Mouse (Mus musculus) cerebellum, adult 2 months (tissue): Measurements from ENCODE around the gene Eif2b1. TPM values are rescaled to one million over a fixed set of nuclear protein-coding genes. Genes with fewer than 3 reads are reported as not detected.
"Not testable (repeated sequence)": the region's sequence is repeated elsewhere in the genome, so short reads cannot be mapped to it uniquely, and the experiment has no call there.

Source experiments
- DNase-seq, 2 experiments: peaks; one replicate each; pipeline ENCODE4 v3.0.0; 2021
- H3K27ac ChIP-seq: fragments of 200-500 bp; 2 replicates; pipeline ENCODE4 v1.5.1; 2012; ENCODE audit warnings: low read length, control low read depth, inconsistent platforms; ENCODE audit not compliant: insufficient read depth
- H3K27me3 ChIP-seq: fragments of 200-500 bp; 2 replicates; pipeline ENCODE4 v1.6.1; 2012; ENCODE audit warnings: inconsistent platforms, mild to moderate bottlenecking, low read length, moderate library complexity; ENCODE audit not compliant: control insufficient read depth, insufficient read depth
- H3K4me1 ChIP-seq: fragments of 200-500 bp; 2 replicates; pipeline ENCODE4 v1.6.1; 2011; ENCODE audit warnings: low read length; ENCODE audit not compliant: control insufficient read depth, insufficient read depth
- H3K4me3 ChIP-seq: fragments of 200-500 bp; replicated peaks from 2 replicates; pipeline ENCODE3; 2011; ENCODE audit warnings: mild to moderate bottlenecking, low read depth, low read length, control low read depth; ENCODE audit not compliant: insufficient read depth
- CTCF ChIP-seq: fragments of 200-500 bp; IDR thresholded peaks from 2 replicates; pipeline ENCODE4 v1.5.1; 2011; ENCODE audit warnings: low read depth, mild to moderate bottlenecking, control low read depth, low read length, moderate library complexity, borderline replicate concordance; ENCODE audit not compliant: insufficient read depth
- POLR2A ChIP-seq: fragments of 200-500 bp; IDR thresholded peaks from 2 replicates; pipeline ENCODE4 v1.6.1; 2011; ENCODE audit warnings: low read length, control low read depth, borderline replicate concordance; ENCODE audit not compliant: insufficient read depth
- WGBS: fragments of 180-500 bp; shearing (Covaris S2); methylation state at CpG from one replicate; pipeline ENCODE4 v1.1.7; 2018; 5-methylcytosine and 5-hydroxymethylcytosine counted together
- polyA plus RNA-seq: library from polyadenylated mRNA; depleted of rRNA; stranded (reverse); fragments of >200 nt; gene quantifications from 2 replicates; pipeline ENCODE4 v1.2.3, GENCODE M21; 2012

Gene Eif2b1
- polyA plus RNA-seq, 1 experiment, result 36.7 TPM

GRCm38 (mm10) chr5:124602349-124602748, 23.4 kb upstream of the Eif2b1 start:
- no peaks in the 10 kb centered on the region for H3K27me3 ChIP-seq
- no peak overlapping the region for H3K4me3 ChIP-seq
- DNase-seq, result peak in 1 of 2 experiments; percentile 49
- TF ChIP-seq CTCF, result peak; percentile 54; the same call in 1 of the 2 replicates
- TF ChIP-seq POLR2A, result no peak
- H3K4me1 ChIP-seq, result no peaks in the 10 kb centered on the region
- WGBS, result 62% methylated on average over 5 of the region's 5 CpGs
- H3K27ac ChIP-seq, result no peak overlapping the region

DNA sequence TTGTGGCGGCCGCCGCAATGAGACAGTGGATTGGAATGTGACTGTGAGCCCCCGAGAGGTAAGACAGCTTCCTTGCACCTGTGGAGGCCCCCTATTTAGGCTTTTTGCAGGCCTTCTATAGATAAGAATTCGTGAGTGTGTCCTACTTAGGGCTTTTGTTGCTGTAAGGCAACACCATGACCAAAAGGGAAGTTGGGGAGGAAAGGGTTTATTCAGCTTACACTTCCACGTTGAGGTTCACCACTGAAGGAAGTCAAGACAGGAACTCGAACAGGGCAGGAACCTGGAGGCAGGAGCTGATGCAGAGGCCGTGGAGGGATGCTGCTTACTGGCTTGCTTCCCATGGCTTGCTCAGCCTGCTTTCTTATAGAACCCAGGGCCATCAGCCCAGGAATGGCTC, 20.8 kb upstream of the Eif2b1 start:
- H3K4me1 ChIP-seq, H3K4me3 ChIP-seq, H3K27me3 ChIP-seq, H3K27ac ChIP-seq, DNase-seq: not testable (repeated sequence)
- 51% methylated on average over 8 of the region's 8 CpGs for WGBS

GRCm38 (mm10) chr5:124598224-124599174, 19.6 kb upstream of the Eif2b1 start:
- H3K4me3 ChIP-seq, result peak overlapping the region; percentile 75
- no peak overlapping the region for H3K27ac ChIP-seq
- no peaks in the 10 kb centered on the region for H3K4me1 ChIP-seq
- TF ChIP-seq POLR2A (peak; percentile 38; the same call in 1 of the 2 replicates), CTCF (no peak)
- WGBS, result 3% methylated on average over 30 of the region's 30 CpGs
- no peaks in the 10 kb centered on the region for H3K27me3 ChIP-seq
- DNase-seq, result peak; percentile 91 to 97

GRCm38 (mm10) chr5:124592768-124593167, 13.8 kb upstream of the Eif2b1 start:
- Histone ChIP-seq H3K27ac (no peak overlapping the region), H3K4me3 (no peak overlapping the region), H3K27me3 (no peaks in the 10 kb centered on the region), H3K4me1 (no peaks in the 10 kb centered on the region)
- DNase-seq, result no peak
- WGBS, result 97% methylated on average over 3 of the region's 3 CpGs
- TF ChIP-seq POLR2A (no peak), CTCF (no peak)

GRCm38 (mm10) chr5:124582515-124582914, 3.6 kb upstream of the Eif2b1 start:
- H3K4me1 ChIP-seq, result no peaks in the 10 kb centered on the region; the same call in 1 of the 2 replicates
- H3K4me3 ChIP-seq, result no peak overlapping the region
- no peak for TF ChIP-seq POLR2A
- TF ChIP-seq CTCF, result no peak
- no peaks in the 10 kb centered on the region for H3K27me3 ChIP-seq
- DNase-seq, result no peak
- 74% methylated on average over 5 of the region's 5 CpGs for WGBS
- no peak overlapping the region for H3K27ac ChIP-seq

DNA sequence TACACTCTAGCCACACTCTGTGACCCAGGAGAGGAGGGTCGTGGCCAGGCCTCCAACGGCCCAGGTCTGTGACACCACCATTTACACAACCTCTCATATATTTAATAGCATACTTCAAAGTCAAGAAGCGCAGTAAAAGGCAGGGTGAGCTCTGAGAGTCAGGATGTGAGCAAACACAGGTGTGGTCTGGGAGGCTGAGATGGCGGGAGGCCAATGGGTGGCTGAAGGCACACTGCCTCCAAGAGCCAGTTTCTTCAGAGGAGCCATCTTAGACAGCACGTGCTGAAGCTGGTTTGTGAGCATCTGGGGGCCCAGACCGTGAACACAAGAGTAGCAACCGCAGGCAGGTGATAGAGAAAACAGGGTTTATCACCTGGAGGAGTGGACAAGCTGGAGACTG, 3.5 kb downstream of the Eif2b1 start:
- no peak for DNase-seq
- 91% methylated on average over 7 of the region's 7 CpGs for WGBS
- Histone ChIP-seq H3K4me1 (peaks cover 5% of the 10 kb centered on the region), H3K27me3 (no peaks in the 10 kb centered on the region), H3K4me3 (no peak overlapping the region), H3K27ac (no peak overlapping the region)
- no peak for TF ChIP-seq POLR2A
- TF ChIP-seq CTCF, result no peak

GRCm38 (mm10) chr5:124571068-124571467, 7.9 kb downstream of the Eif2b1 start:
- 15% methylated on average over 12 of the region's 12 CpGs for WGBS
- H3K27me3 ChIP-seq, result no peaks in the 10 kb centered on the region
- TF ChIP-seq POLR2A (0 out of 2 replicates have a peak, but pooled peaks have one; percentile 24), CTCF (no peak)
- no peak overlapping the region for H3K4me3 ChIP-seq
- DNase-seq, result peak; percentile 81 to 91
- no peak overlapping the region for H3K27ac ChIP-seq
- peaks cover 5% of the 10 kb centered on the region for H3K4me1 ChIP-seq

GRCm38 (mm10) chr5:124555145-124555544, 23.8 kb downstream of the Eif2b1 start:
- WGBS, result 74% methylated on average over 1 of the region's 1 CpGs
- Histone ChIP-seq H3K4me1 (peaks cover 2% of the 10 kb centered on the region; the same call in 1 of the 2 replicates), H3K27me3 (no peaks in the 10 kb centered on the region), H3K27ac (no peak overlapping the region), H3K4me3 (no peak overlapping the region)
- DNase-seq, result no peak
- no peak for TF ChIP-seq CTCF
- no peak for TF ChIP-seq POLR2A
